Mouse (Mus musculus) cerebellum, adult 2 months (tissue): ENCODE measurements around the gene Pacrg.

Source experiments
- CTCF ChIP-seq: fragments of 200-500 bp; IDR thresholded peaks from 2 replicates; pipeline ENCODE4 v1.5.1; 2011; ENCODE audit warnings: low read depth, mild to moderate bottlenecking, control low read depth, low read length, moderate library complexity, borderline replicate concordance; ENCODE audit not compliant: insufficient read depth
- POLR2A ChIP-seq: fragments of 200-500 bp; IDR thresholded peaks from 2 replicates; pipeline ENCODE4 v1.6.1; 2011; ENCODE audit warnings: low read length, control low read depth, borderline replicate concordance; ENCODE audit not compliant: insufficient read depth

- no peak for TF ChIP-seq POLR2A
- no peak for TF ChIP-seq CTCF
These were observed 441.2 kb downstream of the Pacrg start for GRCm38 (mm10) chr17:10398871-10399270.
